Mouse (Mus musculus) WW6 (cell line): ENCODE results near the gene Caskin1.
"Not testable (repeated sequence)": the region's sequence is repeated elsewhere in the genome, so short reads cannot be mapped to it uniquely, and the experiment has no call there.

Experiments
- DNase-seq: peaks from one replicate; pipeline ENCODE4 v3.0.0-alpha.2; 2013; ENCODE audit warnings: low read depth, low spot score

Caskin1 gene

GRCm38 (mm10) chr17:24488186-24488661 is at the start of gene Caskin1:
Gene Caskin1, plus strand, starts transcription at chr17:24488601.
- no peak for DNase-seq

DNA sequence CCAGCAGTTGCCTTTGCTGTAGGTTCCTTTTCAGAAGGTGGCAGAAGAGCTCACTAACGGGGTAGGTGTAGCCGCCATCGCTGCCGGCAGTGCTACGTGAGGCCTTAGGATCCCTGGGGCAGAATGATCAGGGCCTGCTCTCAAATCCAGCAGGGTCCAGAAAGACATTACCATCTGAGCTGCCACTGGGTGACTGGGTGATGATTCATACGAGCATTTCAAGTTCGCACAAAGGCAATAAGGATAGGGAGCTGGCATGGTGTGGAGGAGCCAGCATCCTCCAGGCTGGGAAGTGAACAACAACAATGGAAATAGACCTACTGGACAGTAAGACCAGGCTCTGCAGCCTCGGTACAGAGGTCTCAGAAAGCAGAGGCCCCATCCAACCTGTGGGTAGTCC is 48.0 kb upstream of the Caskin1 start:
- no peak for DNase-seq

GRCm38 (mm10) chr17:24441148-24441547 is 47.3 kb upstream of the Caskin1 start:
- DNase-seq, result no peak

DNA sequence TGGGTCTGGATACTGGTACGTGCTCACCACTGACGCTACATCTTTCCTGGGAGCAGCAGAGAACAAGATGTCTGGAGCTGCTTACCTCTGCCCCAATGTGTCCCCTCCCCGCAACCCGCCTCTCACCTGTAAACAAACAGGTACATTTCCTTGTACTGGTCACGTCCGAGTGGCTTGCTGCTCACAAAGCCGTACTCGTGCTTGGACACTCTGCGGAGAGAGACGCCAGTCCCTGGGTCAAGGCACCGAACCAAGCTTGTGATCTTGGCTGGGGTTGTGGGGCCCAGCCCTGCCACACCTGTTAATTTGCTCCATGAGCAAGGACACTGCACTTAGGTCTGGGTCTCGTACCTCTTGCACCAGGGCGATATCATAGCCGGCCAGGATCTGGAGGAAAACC is 46.3 kb upstream of the Caskin1 start:
- no peak for DNase-seq

GRCm38 (mm10) chr17:24442632-24443155 is 45.7 kb upstream of the Caskin1 start, which contains the start of gene Dnase1l2:
Gene Dnase1l2, minus strand, starts transcription at chr17:24443105.
- DNase-seq, result no peak

GRCm38 (mm10) chr17:24443409-24443808 is 45.0 kb upstream of the Caskin1 start:
- DNase-seq, result no peak

- DNase-seq, result no peak
Measured at GRCm38 (mm10) chr17:24446590-24446989, 41.8 kb upstream of the Caskin1 start.

- no peak for DNase-seq
Measured at GRCm38 (mm10) chr17:24449507-24449906, 38.9 kb upstream of the Caskin1 start.

- DNase-seq, result no peak
Measured at GRCm38 (mm10) chr17:24451220-24451619, 37.2 kb upstream of the Caskin1 start.

- no peak for DNase-seq
Measured at GRCm38 (mm10) chr17:24453372-24453771, 35.0 kb upstream of the Caskin1 start.

GRCm38 (mm10) chr17:24454218-24454755 is 34.1 kb upstream of the Caskin1 start:
- DNase-seq, result no peak

DNA sequence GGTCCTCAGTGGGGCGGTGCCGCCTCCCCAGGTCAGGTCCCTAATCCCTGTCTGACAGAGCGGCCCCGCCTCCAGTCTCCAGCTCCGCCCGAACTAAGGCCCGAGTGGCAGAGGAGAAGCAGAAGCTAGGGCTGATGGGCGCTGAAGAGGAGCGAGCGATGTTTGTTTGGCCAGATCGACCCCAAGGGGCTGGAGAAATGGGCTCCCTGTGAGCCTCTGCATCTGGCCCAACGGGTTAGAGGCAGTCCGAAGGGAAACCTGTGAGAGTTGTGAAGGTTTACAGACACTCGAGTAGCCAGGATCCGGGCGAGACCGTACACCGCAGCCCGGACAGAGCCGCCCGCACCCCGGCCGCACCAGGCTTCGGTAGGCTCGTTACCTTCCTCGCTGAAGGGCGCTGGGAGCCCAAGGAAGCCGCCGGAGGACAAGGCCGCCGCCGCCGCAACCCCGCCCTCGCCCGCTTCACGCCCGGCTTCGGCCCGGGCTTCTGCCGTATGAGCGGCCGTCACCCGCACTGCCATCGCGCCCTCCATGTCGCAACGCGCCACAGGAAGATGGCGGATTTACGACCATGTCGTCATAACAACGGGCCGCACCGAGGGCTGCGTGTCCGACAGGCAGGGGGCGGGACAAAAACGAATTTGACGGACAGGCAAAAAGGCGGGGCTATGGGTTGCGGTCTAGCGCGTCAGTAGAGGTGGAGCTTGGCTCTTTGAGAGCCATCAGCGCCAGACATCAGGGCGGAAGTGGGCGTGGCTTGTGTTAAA is 33.5 kb upstream of the Caskin1 start:
- DNase-seq, result peak; percentile 99

DNA sequence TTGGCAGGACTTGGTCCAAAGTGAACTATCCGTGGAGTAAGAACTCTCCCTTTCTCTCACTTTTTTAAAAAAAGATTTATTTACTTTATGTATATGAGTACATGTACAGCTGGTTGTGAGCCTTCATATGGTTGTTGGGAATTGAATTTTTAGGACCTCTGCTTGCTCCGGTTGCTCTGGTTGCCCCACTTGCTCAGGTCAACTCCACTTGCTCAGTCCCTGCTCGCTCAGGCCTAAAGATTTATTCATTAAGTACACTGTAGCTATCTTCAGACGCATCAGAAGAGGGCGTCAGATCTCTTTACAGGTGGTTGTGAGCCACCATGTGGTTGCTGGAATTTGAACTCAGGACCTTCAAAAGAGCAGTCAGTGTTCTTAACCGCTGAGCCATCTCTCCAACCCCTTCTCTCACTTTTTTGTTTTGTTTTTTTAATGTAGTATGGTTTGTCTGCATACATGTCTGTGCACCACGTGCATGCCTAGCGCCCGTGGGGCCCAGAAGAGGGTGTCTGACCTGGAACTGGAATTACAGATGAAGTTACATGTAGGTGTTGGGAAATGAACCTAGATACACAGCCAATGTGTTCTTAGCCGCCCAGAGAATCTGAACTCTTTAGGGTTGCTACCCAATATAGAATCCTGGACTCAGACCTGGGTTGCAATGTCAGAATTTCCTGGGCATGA is 32.7 kb upstream of the Caskin1 start:
- not testable (repeated sequence) for DNase-seq

DNA sequence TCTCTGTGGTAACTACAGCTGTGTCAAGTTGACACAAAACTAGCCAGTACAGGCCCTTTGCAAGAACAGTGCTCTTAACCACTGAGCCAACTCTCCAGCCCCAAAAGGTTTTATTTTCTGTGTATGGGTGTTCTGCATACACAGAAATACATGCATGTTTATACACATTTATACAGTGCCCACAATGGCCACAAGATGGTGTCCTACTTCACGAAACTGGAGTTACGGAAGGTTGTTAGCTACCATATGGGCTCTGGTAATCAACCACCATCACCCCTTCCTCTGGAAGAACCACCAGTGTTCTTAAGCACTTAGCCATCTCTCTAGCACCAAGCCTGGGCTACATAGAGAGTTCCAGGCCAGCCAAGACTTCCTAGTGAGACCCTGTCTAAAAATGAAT is 26.8 kb upstream of the Caskin1 start:
- no peak for DNase-seq

- DNase-seq, result no peak
Measured at GRCm38 (mm10) chr17:24462932-24463331, 25.5 kb upstream of the Caskin1 start.

DNA sequence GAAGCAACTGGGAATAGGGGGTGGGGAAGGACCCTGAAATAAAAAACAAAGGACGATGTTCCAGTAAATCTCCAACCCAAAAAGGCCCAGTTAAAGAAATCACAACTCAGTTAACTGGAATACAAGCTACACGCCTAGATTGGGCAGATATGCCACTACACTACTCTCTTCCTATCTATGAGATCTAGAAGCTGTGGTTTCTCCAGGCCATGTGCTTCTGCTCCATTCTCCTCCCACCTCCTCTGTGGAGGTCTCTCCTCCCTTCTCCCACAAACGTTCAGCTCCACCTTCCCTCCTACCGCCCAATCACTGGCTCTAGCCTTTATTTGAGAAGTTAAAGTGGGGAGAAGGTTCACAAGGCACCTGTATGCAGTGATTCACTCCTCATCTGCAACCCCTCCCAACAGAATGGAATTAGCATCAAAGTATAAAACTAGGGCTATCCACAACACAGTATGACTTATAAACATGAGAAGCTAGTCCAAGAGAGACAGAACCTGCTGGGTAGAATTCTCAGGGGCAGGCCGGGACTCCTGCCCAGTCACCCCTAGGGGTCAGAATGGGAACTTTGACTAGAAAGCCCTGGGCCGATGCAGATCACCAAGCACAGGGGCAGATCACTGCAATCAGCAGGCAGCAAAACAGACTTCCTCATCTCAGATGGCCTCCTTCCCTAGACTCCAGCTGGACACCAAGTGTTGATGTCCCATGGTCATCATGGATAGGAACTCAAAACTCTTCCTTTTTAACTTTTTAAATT is 24.8 kb upstream of the Caskin1 start:
- no peak for DNase-seq

- no peak for DNase-seq
Measured at GRCm38 (mm10) chr17:24468636-24469246, 19.7 kb upstream of the Caskin1 start.

DNA sequence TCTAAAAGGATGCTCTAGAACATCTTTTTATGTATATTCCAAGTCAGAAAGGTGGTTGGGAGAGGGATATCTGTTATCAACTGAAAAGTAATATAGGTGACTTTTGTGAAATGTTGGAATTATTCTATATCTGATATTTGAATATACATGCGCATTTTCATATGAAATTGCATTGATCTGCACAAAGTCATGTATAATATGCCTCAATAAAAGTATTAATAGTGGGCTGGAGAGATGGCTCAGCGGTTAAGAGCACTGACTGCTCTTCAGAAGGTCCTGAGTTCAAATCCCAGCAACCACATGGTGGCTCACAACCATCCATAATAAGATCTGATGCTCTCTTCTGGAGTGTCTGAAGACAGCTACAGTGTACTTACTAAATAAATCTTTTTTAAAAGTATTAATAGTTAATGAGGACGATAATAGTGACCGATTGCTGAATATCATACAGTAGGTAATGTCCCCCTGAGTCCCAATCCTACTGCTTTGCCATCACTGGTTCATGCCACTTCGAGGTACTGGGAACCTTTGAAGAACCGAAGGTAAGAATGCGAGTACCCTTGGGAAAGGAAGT is 19.0 kb upstream of the Caskin1 start:
- no peak for DNase-seq

- DNase-seq, result peak; percentile 95
Measured at GRCm38 (mm10) chr17:24469910-24470602, 18.3 kb upstream of the Caskin1 start, which contains the start of the genes E4f1 and Pgp. Gene E4f1, minus strand, starts transcription at chr17:24470313. Gene Pgp, plus strand, starts transcription at chr17:24470392.
